Mouse (Mus musculus) embryonic fibroblast, embryonic 13.5 days (primary cell): ENCODE measurements at regions not wholly inside any gene's neighbourhood (a gene's known extent, or its start where the extent isn't known, plus 50 kb on each side); places are given as distances from the start of the nearest gene placed in this dataset.

Experiments
- CTCF ChIP-seq: IDR thresholded peaks from 2 replicates; pipeline ENCODE4 v1.5.1; 2011; ENCODE audit warnings: mild to moderate bottlenecking, control low read depth, low read length, moderate library complexity, borderline replicate concordance; ENCODE audit not compliant: insufficient read depth
- POLR2A ChIP-seq: IDR thresholded peaks from 2 replicates; pipeline ENCODE4 v1.6.1; 2011; ENCODE audit warnings: low read depth, mild to moderate bottlenecking, control low read depth, low read length, moderate library complexity

DNA sequence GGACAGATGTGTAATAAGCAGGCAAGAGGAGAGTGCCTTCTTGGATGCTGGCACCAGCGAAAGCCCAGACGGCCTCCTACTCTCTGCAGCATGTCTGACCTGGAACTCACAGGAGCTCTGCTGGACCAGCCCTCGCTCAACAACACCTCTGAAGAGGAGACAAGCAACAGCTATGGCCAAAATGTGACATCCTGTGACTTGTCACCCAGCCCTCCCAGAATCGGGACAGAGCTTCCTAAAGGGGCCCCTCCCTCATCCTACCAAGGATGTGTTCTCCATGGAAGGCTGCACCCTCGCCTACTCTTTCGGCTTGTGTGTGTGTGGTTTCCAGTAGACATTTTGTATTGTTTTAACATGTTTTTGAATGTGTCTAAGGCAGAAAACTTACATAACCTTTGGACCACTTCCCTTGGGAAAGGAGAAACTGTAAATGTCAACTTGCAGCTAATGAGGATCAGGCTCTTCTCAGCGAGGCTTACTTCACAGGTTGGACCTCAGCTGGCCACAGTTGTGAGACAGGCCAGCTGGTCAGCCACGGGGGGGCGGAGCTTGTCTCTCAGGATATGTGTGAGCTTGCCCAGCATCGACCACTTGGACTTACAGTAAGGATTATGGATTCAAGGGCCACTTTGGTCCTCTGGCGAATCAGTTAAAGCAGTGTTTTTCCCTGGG is 166.7 kb upstream of the Dio3 start:
- TF ChIP-seq POLR2A (no peak), CTCF (no peak)
